Mouse (Mus musculus) CH12.LX (cell line): ENCODE measurements around the gene Sclt1. TPM values are rescaled to one million over a fixed set of nuclear protein-coding genes. Genes with fewer than 3 reads are reported as not detected.

ENCODE experiments used
- DNase-seq: peaks from one replicate; pipeline ENCODE4 v3.0.0-alpha.2; 2013; ENCODE audit errors: extremely low read depth
- H3K27ac ChIP-seq: 2 replicates; pipeline ENCODE4 v1.5.1; 2012; ENCODE audit warnings: low read depth, mild to moderate bottlenecking, control low read depth, moderate library complexity; ENCODE audit not compliant: insufficient read depth
- H3K27me3 ChIP-seq: replicated peaks from 2 replicates; pipeline ENCODE3; 2012; ENCODE audit warnings: inconsistent platforms
- H3K36me3 ChIP-seq, 2 experiments: replicated peaks in 1 of 2; 2 replicates each; pipeline versions ENCODE3 to v1.6.1; 2012; ENCODE audit warnings: inconsistent platforms in 1 of 2, low read length in 1 of 2, mild to moderate bottlenecking in 1 of 2, mixed read lengths in 1 of 2, moderate library complexity in 1 of 2; ENCODE audit not compliant: control insufficient read depth in 1 of 2, insufficient read depth in 1 of 2
- H3K4me1 ChIP-seq, 2 experiments: 2 replicates each; pipeline ENCODE4 v1.6.1; 2012; ENCODE audit warnings: inconsistent platforms in 1 of 2, moderate library complexity in 1 of 2; ENCODE audit not compliant: insufficient read depth in 2 of 2, control insufficient read depth in 1 of 2
- H3K4me2 ChIP-seq: 2 replicates; pipeline ENCODE4 v1.6.1; 2012; ENCODE audit warnings: low read depth, mild to moderate bottlenecking, control low read depth; ENCODE audit not compliant: poor library complexity, insufficient read depth, severe bottlenecking
- H3K4me3 ChIP-seq, 3 experiments: fragments of 150-350 bp in 1 of 3; sonication (generic) in 1 of 3; replicated peaks in 1 of 3; 2 replicates each; pipeline versions ENCODE3 to v1.5.1; 2011 to 2012; ENCODE audit warnings: low read depth in 2 of 3, low read length in 2 of 3, mild to moderate bottlenecking in 2 of 3, moderate library complexity in 2 of 3, control low read depth in 1 of 3, improper control_type of control experiment in 1 of 3, inconsistent platforms in 1 of 3, mixed read lengths in 1 of 3; ENCODE audit not compliant: poor library complexity in 1 of 3
- H3K79me2 ChIP-seq: replicated peaks from 2 replicates; pipeline ENCODE4 v1.6.1; 2012; ENCODE audit warnings: mild to moderate bottlenecking, moderate library complexity; ENCODE audit not compliant: control insufficient read depth, poor library complexity, insufficient read depth, severe bottlenecking; ENCODE audit errors: extremely low read depth
- H3K9ac ChIP-seq: 2 replicates; pipeline ENCODE4 v1.6.1; 2012; ENCODE audit warnings: low read depth, mild to moderate bottlenecking, control low read depth, moderate library complexity; ENCODE audit not compliant: insufficient read depth
- H3K9me3 ChIP-seq: replicated peaks from 2 replicates; pipeline ENCODE3; 2012; ENCODE audit warnings: low read length, inconsistent platforms, mixed read lengths
- CHD1 ChIP-seq: IDR thresholded peaks from 2 replicates; pipeline ENCODE4 v1.6.1; 2012; ENCODE audit warnings: low read depth, low read length, improper control_type of control experiment, inconsistent platforms
- CHD2 ChIP-seq: IDR thresholded peaks from 2 replicates; pipeline ENCODE4 v1.6.1; 2011; ENCODE audit warnings: low read length, improper control_type of control experiment
- CTCF ChIP-seq, 2 experiments: IDR thresholded peaks in 1 of 2; conservative IDR thresholded peaks in 1 of 2; 2 replicates each; pipeline ENCODE4 v1.5.1; 2011 to 2012; ENCODE audit warnings: low read depth in 2 of 2, low read length in 2 of 2, improper control_type of control experiment in 1 of 2, inconsistent platforms in 1 of 2, mild to moderate bottlenecking in 1 of 2, moderate library complexity in 1 of 2
- ELF1 ChIP-seq: IDR thresholded peaks from 2 replicates; pipeline ENCODE4 v1.6.1; 2014; ENCODE audit warnings: low read depth, mild to moderate bottlenecking, inconsistent platforms, low read length, improper control_type of control experiment
- EP300 ChIP-seq: IDR thresholded peaks from 2 replicates; pipeline ENCODE4 v1.6.1; 2011; ENCODE audit warnings: low read length, improper control_type of control experiment
- HCFC1 ChIP-seq: IDR thresholded peaks from 2 replicates; pipeline ENCODE4 v1.6.1; 2012; ENCODE audit warnings: low read depth, mild to moderate bottlenecking, inconsistent platforms, low read length, improper control_type of control experiment
- JUN ChIP-seq: IDR thresholded peaks from 2 replicates; pipeline ENCODE4 v1.6.1; 2011; ENCODE audit warnings: low read depth, mild to moderate bottlenecking, low read length, improper control_type of control experiment, moderate library complexity; ENCODE audit not compliant: insufficient read depth
- JUND ChIP-seq: conservative IDR thresholded peaks from 2 replicates; pipeline ENCODE4 v1.6.1; 2011; ENCODE audit warnings: low read depth, low read length, improper control_type of control experiment
- KAT2A ChIP-seq: IDR thresholded peaks from 2 replicates; pipeline ENCODE4 v1.6.1; 2012; ENCODE audit warnings: low read length, improper control_type of control experiment, inconsistent platforms; ENCODE audit not compliant: insufficient replicate concordance
- MAZ ChIP-seq: IDR thresholded peaks from 2 replicates; pipeline ENCODE4 v1.6.1; 2012; ENCODE audit warnings: low read depth, mild to moderate bottlenecking, inconsistent platforms, low read length, improper control_type of control experiment, moderate library complexity
- MEF2A ChIP-seq: IDR thresholded peaks from 2 replicates; pipeline ENCODE4 v1.6.1; 2014; ENCODE audit warnings: low read depth, mild to moderate bottlenecking, inconsistent platforms, low read length, improper control_type of control experiment, borderline replicate concordance
- MXI1 ChIP-seq: IDR thresholded peaks from 2 replicates; pipeline ENCODE4 v1.6.1; 2011; ENCODE audit warnings: mild to moderate bottlenecking, low read depth, low read length, improper control_type of control experiment
- MYC ChIP-seq: IDR thresholded peaks from 2 replicates; pipeline ENCODE4 v1.6.1; 2011; ENCODE audit warnings: low read depth, mild to moderate bottlenecking, improper control_type of control experiment, low read length
- NELFE ChIP-seq: IDR thresholded peaks from 2 replicates; pipeline ENCODE4 v1.6.1; 2011; ENCODE audit warnings: low read depth, low read length, improper control_type of control experiment
- NRF1 ChIP-seq: IDR thresholded peaks from 2 replicates; pipeline ENCODE4 v1.6.1; 2014; ENCODE audit warnings: low read depth, mild to moderate bottlenecking, inconsistent platforms, low read length, improper control_type of control experiment, moderate library complexity
- POLR2A ChIP-seq: IDR thresholded peaks from 2 replicates; pipeline ENCODE4 v1.6.1; 2011; ENCODE audit warnings: low read depth, mild to moderate bottlenecking, improper control_type of control experiment, low read length
- POLR2AphosphoS2 ChIP-seq: IDR thresholded peaks from 2 replicates; pipeline ENCODE4 v1.6.1; 2011; ENCODE audit warnings: low read depth, low read length, improper control_type of control experiment
- RAD21 ChIP-seq: IDR thresholded peaks from 2 replicates; pipeline ENCODE4 v1.6.1; 2011; ENCODE audit warnings: low read depth, mild to moderate bottlenecking, low read length, improper control_type of control experiment, moderate library complexity
- RCOR1 ChIP-seq: conservative IDR thresholded peaks from 2 replicates; pipeline ENCODE4 v1.6.1; 2012; ENCODE audit warnings: low read depth, mild to moderate bottlenecking, inconsistent platforms, low read length, improper control_type of control experiment
- SIN3A ChIP-seq: IDR thresholded peaks from 2 replicates; pipeline ENCODE4 v1.6.1; 2012; ENCODE audit warnings: low read length, improper control_type of control experiment, inconsistent platforms
- SMC3 ChIP-seq: IDR thresholded peaks from 2 replicates; pipeline ENCODE4 v1.6.1; 2011; ENCODE audit warnings: low read depth, low read length, improper control_type of control experiment
- TBP ChIP-seq: conservative IDR thresholded peaks from 2 replicates; pipeline ENCODE4 v1.6.1; 2011; ENCODE audit warnings: low read depth, low read length, improper control_type of control experiment
- TCF12 ChIP-seq: IDR thresholded peaks from 2 replicates; pipeline ENCODE4 v1.6.1; 2014; ENCODE audit warnings: low read depth, mild to moderate bottlenecking, inconsistent platforms, low read length, improper control_type of control experiment
- UBTF ChIP-seq: IDR thresholded peaks from 2 replicates; pipeline ENCODE4 v1.6.1; 2012; ENCODE audit warnings: low read depth, mild to moderate bottlenecking, inconsistent platforms, low read length, improper control_type of control experiment, moderate library complexity
- USF2 ChIP-seq: conservative IDR thresholded peaks from 2 replicates; pipeline ENCODE4 v1.6.1; 2011; ENCODE audit warnings: low read depth, low read length, improper control_type of control experiment
- ZNF384 ChIP-seq: IDR thresholded peaks from 2 replicates; pipeline ENCODE4 v1.6.1; 2012; ENCODE audit warnings: low read depth, low read length, improper control_type of control experiment, inconsistent platforms
- dilution Hi-C: fragments of 300-500 bp; cut with MboI; formaldehyde crosslinking; loops from 2 replicates; pipeline ENCODE4 v1.14.3; 2020; ENCODE audit warnings: low sequenced_read_pairs; ENCODE audit not compliant: extremely low pct_unique_long_range_greater_than_20kb, extremely low pct_ligation_motif_present
- in situ Hi-C: fragments of 300-500 bp; cut with MboI; formaldehyde crosslinking; loops from 3 replicates; pipeline ENCODE4 v1.14.3; 2019; ENCODE audit warnings: low sequenced_read_pairs, low pct_ligation_motif_present, low pct_unique_long_range_greater_than_20kb, mixed read lengths
- polyA plus RNA-seq: library from polyadenylated mRNA; unstranded; fragments of >175 nt; gene quantifications from 2 replicates; pipeline ENCODE4 v1.2.1, GENCODE M21; 2012; ENCODE audit warnings: low read depth; ENCODE audit not compliant: insufficient read length
- total RNA-seq, 2 experiments: library from RNA; depleted of rRNA; stranded (reverse); fragments of 300-350 nt in 1 of 2; fragments of >200 nt in 1 of 2; gene quantifications; 2 replicates each; pipeline ENCODE4 v1.2.3; 2012 to 2014

Sclt1 gene
- total and polyA plus RNA-seq, 3 experiments = 5.3 to 7.4 (median 6.5) TPM

- Histone ChIP-seq H3K9me3 (no peaks in the 10 kb centered on the region), H3K4me2 (no peak overlapping the region), H3K36me3 (peaks cover 0 to 1% of the 10 kb centered on the region in 2 experiments), H3K4me3 (no peak overlapping the region), H3K27ac (no peak overlapping the region), H3K9ac (no peak overlapping the region), H3K27me3 (no peaks in the 10 kb centered on the region), H3K79me2 (no peaks in the 10 kb centered on the region), H3K4me1 (no peaks in the 10 kb centered on the region)
- in situ Hi-C loops (no loop called here), dilution Hi-C loops (no loop called here)
- DNase-seq = no peak
- no peak for TF ChIP-seq USF2
- no peak for TF ChIP-seq EP300
- no peak for TF ChIP-seq SIN3A
- no peak for TF ChIP-seq POLR2AphosphoS2
- TF ChIP-seq POLR2A = no peak
- no peak for TF ChIP-seq ELF1
- TF ChIP-seq JUN = no peak
- no peak for TF ChIP-seq KAT2A
- TF ChIP-seq MXI1 = no peak
- TF ChIP-seq JUND = no peak
Measured at GRCm38 (mm10) chr3:41682084-41682483, 60.2 kb downstream of the Sclt1 start.

- Histone ChIP-seq H3K4me1 (no peaks in the 10 kb centered on the region), H3K9ac (no peak overlapping the region), H3K4me2 (no peak overlapping the region), H3K9me3 (no peaks in the 10 kb centered on the region), H3K79me2 (no peaks in the 10 kb centered on the region), H3K36me3 (peaks cover 0 to 6% of the 10 kb centered on the region in 2 experiments), H3K27me3 (no peaks in the 10 kb centered on the region), H3K4me3 (no peak overlapping the region), H3K27ac (no peak overlapping the region)
- no peak for TF ChIP-seq RCOR1
- TF ChIP-seq TCF12 = no peak
- TF ChIP-seq UBTF = no peak
- no peak for TF ChIP-seq HCFC1
- TF ChIP-seq SIN3A = no peak
- TF ChIP-seq MEF2A = no peak
- TF ChIP-seq POLR2A = no peak
- in situ Hi-C loops = no loop called here
- dilution Hi-C loops = no loop called here
- DNase-seq = no peak
Measured at GRCm38 (mm10) chr3:41676648-41677047, 65.7 kb downstream of the Sclt1 start.

GRCm38 (mm10) chr3:41674778-41675177 lies 67.5 kb downstream of the Sclt1 start:
- H3K4me2 ChIP-seq = no peak overlapping the region
- H3K79me2 ChIP-seq = no peaks in the 10 kb centered on the region
- peaks cover 0 to 6% of the 10 kb centered on the region in 2 experiments for H3K36me3 ChIP-seq
- H3K9me3 ChIP-seq = no peaks in the 10 kb centered on the region
- no peak overlapping the region for H3K4me3 ChIP-seq
- H3K4me1 ChIP-seq = no peaks in the 10 kb centered on the region
- TF ChIP-seq RAD21 (peak; percentile 51), KAT2A (no peak), TBP (no peak), ZNF384 (no peak), NELFE (no peak), CHD2 (no peak), CTCF (conservative IDR thresholded peaks at IDR 0.05 in 1 of 2, IDR thresholded peaks at IDR 0.05 in 1 of 2; ENCODE audit: low read depth in 2 of 2, low read length in 2 of 2) (peak in 1 of 2 experiments; percentile 58; a peak in 2 of 4 replicates), EP300 (no peak), SMC3 (peak; percentile 31; the same call in 1 of the 2 replicates), MEF2A (no peak), JUND (no peak), POLR2AphosphoS2 (no peak), CHD1 (no peak), MAZ (no peak), MYC (peak; percentile 87), NRF1 (no peak), SIN3A (no peak)
- no peak overlapping the region for H3K27ac ChIP-seq
- H3K27me3 ChIP-seq = no peaks in the 10 kb centered on the region
- dilution Hi-C loops (no loop called here), in situ Hi-C loops (no loop called here)
- DNase-seq = peak; percentile 1
- no peak overlapping the region for H3K9ac ChIP-seq
